Mouse (Mus musculus): Measurements from ENCODE around the gene Ubtf. TPM values are rescaled to one million over a fixed set of nuclear protein-coding genes. Genes with fewer than 3 reads are reported as not detected.
A peak's percentile ranks its signal among the peaks of the same experiment; 100 is the strongest.

The Ubtf gene
- polyA plus RNA-seq, 1 experiment from 2014 or later: 107 TPM

DNA sequence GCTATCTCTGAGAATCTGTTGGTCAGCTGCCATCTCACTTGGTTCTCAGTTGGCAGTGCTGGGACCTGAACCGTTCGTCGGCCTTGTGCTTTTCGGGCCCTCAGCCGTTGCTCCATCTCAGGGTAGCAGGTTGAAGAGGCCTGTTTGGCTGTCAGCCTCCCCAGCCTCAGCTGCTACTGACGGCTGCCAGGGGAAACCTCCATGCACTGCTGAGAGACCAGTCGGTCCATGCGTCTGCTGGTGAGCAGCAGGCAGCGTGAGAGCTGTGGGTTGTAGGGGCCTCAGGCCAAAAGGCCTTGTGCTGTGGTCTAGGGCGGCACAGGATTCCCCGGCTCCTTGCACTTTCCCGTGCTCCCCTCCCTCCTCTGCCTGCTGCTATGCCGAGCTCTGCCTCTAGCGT is 53.7 kb downstream of the Ubtf start:
- 62% methylated on average over 14 of the region's 14 CpGs for WGBS
- Histone ChIP-seq H3K4me3 (no peak overlapping the region), H3K4me1 (peaks cover 5% of the 10 kb centered on the region), H3K9ac (replicated peaks) (no peak overlapping the region), H3K27me3 (no peaks in the 10 kb centered on the region), H3K36me3 (no peaks in the 10 kb centered on the region), H3K27ac (replicated peaks) (no peak overlapping the region), H3K4me2 (replicated peaks) (no peak overlapping the region), H3K9me3 (no peaks in the 10 kb centered on the region)
- ATAC-seq (replicated peaks): no peak

DNA sequence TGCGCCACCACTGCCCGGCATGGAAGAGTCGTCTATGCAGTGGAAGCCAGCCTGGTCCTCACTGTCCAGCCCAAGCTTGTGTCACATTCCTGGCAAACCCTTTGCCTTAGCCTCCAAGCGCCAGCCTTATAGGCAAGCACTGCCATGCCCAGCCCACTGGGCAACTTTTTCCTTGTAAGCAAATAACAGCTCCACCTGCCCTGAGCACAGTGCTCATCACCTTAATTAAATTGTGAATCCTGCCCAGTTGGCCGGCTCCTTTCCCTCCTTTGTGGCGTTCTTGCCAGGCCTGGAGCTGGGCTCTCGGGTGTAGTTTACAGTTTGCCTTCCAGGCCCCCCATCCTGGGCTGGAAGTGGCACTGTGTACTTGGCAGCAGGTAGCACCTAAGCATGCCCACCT is 56.3 kb downstream of the Ubtf start:
- no peak overlapping the region for H3K9ac ChIP-seq (replicated peaks)
- H3K4me2 ChIP-seq (replicated peaks): no peak overlapping the region
- no peak overlapping the region for H3K27ac ChIP-seq (replicated peaks)
- no peak for ATAC-seq (replicated peaks)
- no peaks in the 10 kb centered on the region for H3K9me3 ChIP-seq
- peaks cover 5% of the 10 kb centered on the region for H3K4me1 ChIP-seq
- no peaks in the 10 kb centered on the region for H3K27me3 ChIP-seq
- no peaks in the 10 kb centered on the region for H3K36me3 ChIP-seq
- 89% methylated on average over 7 of the region's 7 CpGs for WGBS
- H3K4me3 ChIP-seq: no peak overlapping the region

DNA sequence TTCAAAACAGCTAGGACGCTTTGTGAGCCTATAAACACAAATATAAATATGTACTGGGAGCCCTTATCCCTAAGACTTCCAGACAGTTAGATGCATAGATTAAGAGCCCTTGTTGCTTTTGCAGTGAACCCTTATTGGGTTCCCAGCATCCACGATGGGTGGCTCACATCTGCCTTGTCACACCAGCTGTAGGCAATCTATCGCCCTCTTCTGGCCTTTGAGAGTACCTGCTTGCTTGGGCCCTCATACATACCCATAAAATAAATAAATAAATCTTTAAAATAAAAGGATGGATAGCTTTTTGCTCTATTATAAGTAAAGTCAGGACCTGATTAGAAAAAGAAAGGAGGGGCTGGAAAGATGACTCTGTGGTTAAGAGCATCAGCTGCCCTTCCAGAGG is 61.0 kb downstream of the Ubtf start:
- ATAC-seq (replicated peaks): no peak
- peaks cover 12% of the 10 kb centered on the region; the same call in 1 of the 2 replicates for H3K4me1 ChIP-seq
- no peak overlapping the region for H3K4me2 ChIP-seq (replicated peaks)
- H3K9me3 ChIP-seq: no peaks in the 10 kb centered on the region
- H3K27me3 ChIP-seq: no peaks in the 10 kb centered on the region
- no peak overlapping the region for H3K27ac ChIP-seq (replicated peaks)
- WGBS: 88% methylated on average over 3 of the region's 3 CpGs
- H3K9ac ChIP-seq (replicated peaks): no peak overlapping the region
- H3K36me3 ChIP-seq: no peaks in the 10 kb centered on the region
- no peak overlapping the region for H3K4me3 ChIP-seq

DNA sequence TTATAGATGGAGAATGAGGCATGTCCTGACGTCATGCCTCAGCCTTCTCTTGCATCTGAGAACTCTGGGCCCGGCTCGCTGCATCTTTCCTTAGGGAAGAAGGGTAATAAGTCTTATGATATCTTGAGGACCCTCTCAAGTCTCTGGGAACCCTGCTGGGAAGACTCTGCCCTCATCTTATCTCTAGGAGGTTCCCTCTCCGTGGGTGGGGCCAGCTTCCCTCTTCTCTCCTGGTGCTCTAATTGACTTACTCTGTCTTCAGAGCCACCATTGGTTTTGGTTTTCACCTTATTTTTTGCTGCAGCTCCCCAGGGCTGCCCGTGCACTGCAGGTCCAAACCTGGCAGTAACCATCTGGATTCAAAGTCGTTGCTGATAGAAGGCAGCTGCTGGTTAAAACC is 61.4 kb downstream of the Ubtf start:
- no peak for ATAC-seq (replicated peaks)
- no peaks in the 10 kb centered on the region for H3K36me3 ChIP-seq
- H3K4me2 ChIP-seq (replicated peaks): no peak overlapping the region
- peaks cover 12% of the 10 kb centered on the region; the same call in 1 of the 2 replicates for H3K4me1 ChIP-seq
- peak overlapping the region; percentile 24; the same call in 1 of the 2 replicates for H3K27ac ChIP-seq (replicated peaks)
- no peaks in the 10 kb centered on the region for H3K27me3 ChIP-seq
- 78% methylated on average over 6 of the region's 6 CpGs for WGBS
- H3K9me3 ChIP-seq: no peaks in the 10 kb centered on the region
- H3K4me3 ChIP-seq: no peak overlapping the region
- no peak overlapping the region for H3K9ac ChIP-seq (replicated peaks)

DNA sequence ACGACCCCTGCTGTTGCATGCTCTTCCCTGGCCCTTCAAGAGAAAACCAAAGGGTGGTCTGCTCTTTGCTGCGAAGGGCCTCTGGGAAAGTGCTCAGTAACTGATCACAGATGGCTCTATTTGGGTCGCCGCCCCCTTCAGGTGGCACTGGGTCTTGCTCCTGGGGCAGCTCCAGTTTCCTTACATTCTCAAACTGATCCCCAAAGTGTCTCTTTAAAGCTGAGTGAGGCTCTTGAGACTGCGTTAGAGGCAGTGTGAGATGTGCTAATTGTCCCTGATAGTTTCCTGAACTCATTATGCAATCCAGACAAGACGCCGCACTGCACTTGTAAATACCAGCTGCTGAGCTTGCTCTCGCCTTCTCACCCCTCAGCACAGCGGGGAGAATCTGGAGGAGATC is 62.0 kb downstream of the Ubtf start:
- Histone ChIP-seq H3K27me3 (no peaks in the 10 kb centered on the region), H3K36me3 (no peaks in the 10 kb centered on the region), H3K27ac (replicated peaks) (peak overlapping the region; percentile 24; the same call in 1 of the 2 replicates), H3K4me2 (replicated peaks) (no peak overlapping the region), H3K4me3 (no peak overlapping the region), H3K4me1 (peaks cover 12% of the 10 kb centered on the region; the same call in 1 of the 2 replicates), H3K9me3 (no peaks in the 10 kb centered on the region), H3K9ac (replicated peaks) (no peak overlapping the region)
- WGBS: 22% methylated on average over 9 of the region's 9 CpGs
- ATAC-seq (replicated peaks): 0 out of 2 replicates have a peak, but pooled peaks have one; percentile 8

Other genes with a start within 250 kb of the Ubtf start
- 19.3 and 22.7 TPM in 2 replicates for gene Mpp2, start 231.2 kb downstream of the Ubtf start, polyA plus RNA-seq (2015; fragmentation: Nextera tagmentation; extraction: Ambion mirVana)
- not detected in 2 replicates for gene Ppy, start 218.4 kb downstream of the Ubtf start, polyA plus RNA-seq (2015; fragmentation: Nextera tagmentation; extraction: Ambion mirVana)
- gene Pyy, start 211.9 kb downstream of the Ubtf start, polyA plus RNA-seq (2015; fragmentation: Nextera tagmentation; extraction: Ambion mirVana): not detected in 2 replicates
- 0.10 and 0.14 TPM in 2 replicates for gene Nags, start 174.2 kb downstream of the Ubtf start, polyA plus RNA-seq (2015; fragmentation: Nextera tagmentation; extraction: Ambion mirVana)
- 37.4 and 41.6 TPM in 2 replicates for gene Tmem101, start 163.3 kb downstream of the Ubtf start, polyA plus RNA-seq (2015; fragmentation: Nextera tagmentation; extraction: Ambion mirVana)
- gene Lsm12, start 134.4 kb downstream of the Ubtf start, polyA plus RNA-seq (2015; fragmentation: Nextera tagmentation; extraction: Ambion mirVana): 114 and 118 TPM in 2 replicates
- 21.5 and 23.7 TPM in 2 replicates for gene G6pc3, start 130.1 kb downstream of the Ubtf start, polyA plus RNA-seq (2015; fragmentation: Nextera tagmentation; extraction: Ambion mirVana)
- 127 and 129 TPM in 2 replicates for gene Hdac5, start 89.6 kb downstream of the Ubtf start, polyA plus RNA-seq (2015; fragmentation: Nextera tagmentation; extraction: Ambion mirVana)
- 5.6 and 7.0 TPM in 2 replicates for gene BC030867, start 70.9 kb downstream of the Ubtf start, polyA plus RNA-seq (2015; fragmentation: Nextera tagmentation; extraction: Ambion mirVana)
- not detected in 2 replicates for gene Asb16, start 51.0 kb downstream of the Ubtf start, polyA plus RNA-seq (2015; fragmentation: Nextera tagmentation; extraction: Ambion mirVana)
- 73.1 and 73.4 TPM in 2 replicates for gene Tmub2, start 34.8 kb downstream of the Ubtf start, polyA plus RNA-seq (2015; fragmentation: Nextera tagmentation; extraction: Ambion mirVana)
- gene Atxn7l3, start 23.1 kb downstream of the Ubtf start, polyA plus RNA-seq (2015; fragmentation: Nextera tagmentation; extraction: Ambion mirVana): 27.6 and 29.5 TPM in 2 replicates
- gene Slc4a1, start 46.5 kb upstream of the Ubtf start, polyA plus RNA-seq (2015; fragmentation: Nextera tagmentation; extraction: Ambion mirVana): 1.9 and 2.6 TPM in 2 replicates
- 149 and 150 TPM in 2 replicates for gene Rundc3a, start 73.7 kb upstream of the Ubtf start, polyA plus RNA-seq (2015; fragmentation: Nextera tagmentation; extraction: Ambion mirVana)
- 144 TPM in 2 replicates for gene Slc25a39, start 88.2 kb upstream of the Ubtf start, polyA plus RNA-seq (2015; fragmentation: Nextera tagmentation; extraction: Ambion mirVana)
- gene Grn, start 110.6 kb upstream of the Ubtf start, polyA plus RNA-seq (2015; fragmentation: Nextera tagmentation; extraction: Ambion mirVana): 61.8 and 62.0 TPM in 2 replicates
- gene Fam171a2, start 127.9 kb upstream of the Ubtf start, polyA plus RNA-seq (2015; fragmentation: Nextera tagmentation; extraction: Ambion mirVana): 22.5 and 24.3 TPM in 2 replicates
- 4.0 and 4.7 TPM in 2 replicates for gene Itga2b, start 150.4 kb upstream of the Ubtf start, polyA plus RNA-seq (2015; fragmentation: Nextera tagmentation; extraction: Ambion mirVana)
- gene Gpatch8, start 236.7 kb upstream of the Ubtf start, polyA plus RNA-seq (2015; fragmentation: Nextera tagmentation; extraction: Ambion mirVana): 77.6 and 80.8 TPM in 2 replicates

Measured in forebrain, embryonic 15.5 days (tissue).